Mouse (Mus musculus) heart, postnatal 25 days (tissue): ENCODE results near the gene Gm36245. TPM values are rescaled to one million over a fixed set of nuclear protein-coding genes. Genes with fewer than 3 reads are reported as not detected.

Experiments used
- total RNA-seq, 2 experiments: library from RNA; stranded (reverse); gene quantifications; 2 replicates each; pipeline ENCODE4 v1.2.3; 2021

The Gm36245 gene
- total RNA-seq, 2 experiments from 2014 or later = not detected

Other genes starting within 250 kb of the Gm36245 start
- not detected for gene Apol7a, start 200.1 kb upstream of the Gm36245 start, total RNA-seq
- under 1 TPM in 1 of 2 experiments, not detected in 1; 0.28 TPM for gene Apol9a, start 188.1 kb upstream of the Gm36245 start, total RNA-seq
- gene Apol7b, start 151.8 kb upstream of the Gm36245 start, total RNA-seq = under 1 TPM; 0.61 to 0.73 TPM
- gene Apol10a, start 122.2 kb upstream of the Gm36245 start, total RNA-seq = not detected
- not detected for gene Apol11a, start 91.0 kb upstream of the Gm36245 start, total RNA-seq
- not detected for gene Apol7c, start 65.9 kb upstream of the Gm36245 start, total RNA-seq
- gene 1700025B11Rik, start 37.4 kb upstream of the Gm36245 start, total RNA-seq = not detected
- gene Apol10b, start 3.1 kb upstream of the Gm36245 start, total RNA-seq = 1 to 10 TPM in 1 of 2 experiments, under 1 TPM in 1; 0.89 to 1.5 TPM
- gene Apol11b, start 44.0 kb downstream of the Gm36245 start, total RNA-seq = 1 to 10 TPM; 1.4 to 3.7 TPM
- not detected for gene Apol7e, start 99.6 kb downstream of the Gm36245 start, total RNA-seq
- gene Apol9b, start 129.8 kb downstream of the Gm36245 start, total RNA-seq = not detected
- not detected for gene Apol8, start 157.7 kb downstream of the Gm36245 start, total RNA-seq
- gene Myh9, start 242.9 kb downstream of the Gm36245 start, total RNA-seq = 100 to 1,000 TPM; 122 to 124 TPM